Mouse (Mus musculus): ENCODE results near the gene Olfr814. TPM values are rescaled to one million over a fixed set of nuclear protein-coding genes. Genes with fewer than 3 reads are reported as not detected.
"Not testable (repeated sequence)": the region's sequence is repeated elsewhere in the genome, so short reads cannot be mapped to it uniquely, and the experiment has no call there.

The Olfr814 gene
- polyA plus RNA-seq (2015; fragmentation: Nextera tagmentation; extraction: Ambion mirVana) = not detected in 2 replicates

DNA sequence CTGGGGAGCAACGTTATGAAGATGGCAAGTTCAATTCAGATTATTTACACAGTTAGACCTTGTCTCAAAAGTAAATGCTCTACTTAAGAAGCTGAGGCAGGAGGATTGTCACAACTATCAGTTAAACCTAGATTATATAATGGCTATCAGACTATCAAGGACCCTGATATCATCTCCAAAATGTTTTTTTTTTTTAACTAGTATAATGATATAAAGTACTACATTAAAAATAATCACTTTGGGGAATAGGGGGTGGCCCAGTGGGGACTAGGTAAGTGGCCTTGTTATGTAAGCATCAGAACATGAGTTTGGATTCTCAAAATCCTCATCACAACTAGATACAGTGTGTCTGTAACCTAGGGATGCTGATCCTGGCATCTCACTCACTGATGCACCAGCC, at the start of gene Olfr814:
Olfr814 (minus strand) TSS at position 101 of the 400 bp plus-strand sequence.
- H3K27me3 ChIP-seq; H3K9ac ChIP-seq; H3K9me3 ChIP-seq; H3K27ac ChIP-seq; H3K36me3 ChIP-seq; H3K4me1 ChIP-seq; H3K4me2 ChIP-seq; H3K4me3 ChIP-seq; ATAC-seq (ENCODE audit: insufficient number of reproducible peaks, insufficient read depth, low FRiP score, low TSS enrichment, low read depth): not testable (repeated sequence)
- WGBS = 67% methylated on average over 1 of the region's 1 CpGs

- Histone ChIP-seq H3K27me3 (no peaks in the 10 kb centered on the region), H3K36me3 (no peaks in the 10 kb centered on the region), H3K4me3 (no peak within 1 kb of the TSS), H3K27ac (no peak within 1 kb of the TSS), H3K4me1 (no peaks in the 10 kb centered on the region), H3K9me3 (no peaks in the 10 kb centered on the region), H3K9ac (no peak within 1 kb of the TSS), H3K4me2 (no peak within 1 kb of the TSS)
- no peak for ATAC-seq (ENCODE audit: insufficient number of reproducible peaks, insufficient read depth, low FRiP score, low TSS enrichment, low read depth)
- 70% methylated on average over 1 of the region's 1 CpGs for WGBS
Measured at GRCm38 (mm10) chr10:129915497-129915896, 35.8 kb upstream of the Olfr814 start, which contains the start of gene Olfr816. TSS of gene Olfr816 (minus strand) at chr10:129915597.

GRCm38 (mm10) chr10:129905767-129906166, 26.1 kb upstream of the Olfr814 start, which contains the start of gene Olfr815:
TSS of gene Olfr815 (minus strand) at chr10:129905867.
- WGBS = 59% methylated on average over 1 of the region's 1 CpGs
- not testable (repeated sequence) for ATAC-seq (ENCODE audit: insufficient number of reproducible peaks, insufficient read depth, low FRiP score, low TSS enrichment, low read depth); H3K4me1 ChIP-seq; H3K27me3 ChIP-seq; H3K9ac ChIP-seq; H3K9me3 ChIP-seq; H3K27ac ChIP-seq; H3K4me2 ChIP-seq; H3K4me3 ChIP-seq; H3K36me3 ChIP-seq

- ATAC-seq (ENCODE audit: insufficient number of reproducible peaks, insufficient read depth, low FRiP score, low TSS enrichment, low read depth) = no peak
- Histone ChIP-seq H3K9ac (no peak overlapping the region), H3K27me3 (no peaks in the 10 kb centered on the region), H3K36me3 (no peaks in the 10 kb centered on the region), H3K4me3 (no peak overlapping the region), H3K4me1 (no peaks in the 10 kb centered on the region), H3K27ac (no peak overlapping the region), H3K4me2 (no peak overlapping the region), H3K9me3 (no peaks in the 10 kb centered on the region)
- WGBS = 91% methylated on average over 7 of the region's 7 CpGs
Measured at GRCm38 (mm10) chr10:129885934-129886333, 6.3 kb upstream of the Olfr814 start.

DNA sequence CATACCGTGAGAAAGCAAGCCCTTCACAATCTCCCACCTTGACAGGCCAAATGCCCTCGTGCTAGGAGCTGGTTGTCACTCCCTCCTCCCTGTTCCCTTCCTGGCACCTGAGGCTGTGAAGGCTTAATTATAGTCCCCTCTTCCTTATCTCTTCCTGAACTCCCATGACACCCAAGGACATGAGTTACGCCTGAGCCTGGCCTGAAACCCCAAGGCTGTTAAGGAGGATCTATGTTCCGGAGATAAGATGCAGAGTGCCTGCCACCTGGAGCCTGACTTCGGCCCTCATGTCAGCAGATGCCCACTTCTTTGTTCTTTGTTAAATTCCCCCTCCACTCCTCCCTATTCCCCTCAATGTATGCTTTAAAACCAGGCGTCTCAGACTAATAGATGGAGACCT, 5.8 kb upstream of the Olfr814 start:
- 84% methylated on average over 6 of the region's 6 CpGs for WGBS

GRCm38 (mm10) chr10:129855067-129855466, 24.6 kb downstream of the Olfr814 start, which contains the start of gene Olfr813:
TSS of gene Olfr813 (plus strand) at chr10:129855367.
- Histone ChIP-seq H3K27me3 (no peaks in the 10 kb centered on the region), H3K4me1 (no peaks in the 10 kb centered on the region), H3K36me3 (no peaks in the 10 kb centered on the region), H3K9ac (no peak within 1 kb of the TSS), H3K9me3 (no peaks in the 10 kb centered on the region), H3K27ac (no peak within 1 kb of the TSS), H3K4me2 (no peak within 1 kb of the TSS), H3K4me3 (no peak within 1 kb of the TSS)
- no peak for ATAC-seq (ENCODE audit: insufficient number of reproducible peaks, insufficient read depth, low FRiP score, low TSS enrichment, low read depth)

More for the DNA sequence above, 5.8 kb upstream of the Olfr814 start:
- not testable (repeated sequence) for H3K27ac ChIP-seq; H3K4me2 ChIP-seq; H3K9me3 ChIP-seq; H3K9ac ChIP-seq; ATAC-seq (ENCODE audit: insufficient number of reproducible peaks, insufficient read depth, low FRiP score, low TSS enrichment, low read depth); H3K36me3 ChIP-seq; H3K27me3 ChIP-seq; H3K4me3 ChIP-seq; H3K4me1 ChIP-seq

DNA sequence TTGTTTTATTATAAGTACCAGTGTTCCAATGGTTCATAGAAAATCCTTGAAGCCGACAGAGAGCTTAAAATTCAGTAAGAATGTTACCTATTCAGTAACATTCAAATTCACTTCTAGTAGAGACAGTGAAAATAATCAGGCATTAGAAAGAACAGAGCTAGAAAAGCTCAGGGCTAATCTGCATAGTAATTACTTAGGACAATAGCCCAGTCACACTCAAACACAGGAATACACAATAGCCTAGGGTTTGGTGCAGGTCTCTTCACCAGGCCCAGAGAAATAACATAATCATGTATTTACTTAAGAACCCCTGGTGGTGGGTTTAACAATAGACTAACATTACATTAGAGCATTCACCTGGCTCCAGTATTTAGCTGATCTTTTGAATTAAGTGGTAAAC, 32.3 kb downstream of the Olfr814 start:
- no peak for ATAC-seq (ENCODE audit: insufficient number of reproducible peaks, insufficient read depth, low FRiP score, low TSS enrichment, low read depth)
- WGBS = 76% methylated on average over 1 of the region's 1 CpGs
- no peaks in the 10 kb centered on the region for H3K9me3 ChIP-seq
- no peaks in the 10 kb centered on the region for H3K4me1 ChIP-seq
- H3K4me2 ChIP-seq = no peak overlapping the region
- no peak overlapping the region for H3K9ac ChIP-seq
- no peaks in the 10 kb centered on the region for H3K27me3 ChIP-seq
- H3K27ac ChIP-seq = no peak overlapping the region
- H3K4me3 ChIP-seq = no peak overlapping the region
- no peaks in the 10 kb centered on the region for H3K36me3 ChIP-seq

DNA sequence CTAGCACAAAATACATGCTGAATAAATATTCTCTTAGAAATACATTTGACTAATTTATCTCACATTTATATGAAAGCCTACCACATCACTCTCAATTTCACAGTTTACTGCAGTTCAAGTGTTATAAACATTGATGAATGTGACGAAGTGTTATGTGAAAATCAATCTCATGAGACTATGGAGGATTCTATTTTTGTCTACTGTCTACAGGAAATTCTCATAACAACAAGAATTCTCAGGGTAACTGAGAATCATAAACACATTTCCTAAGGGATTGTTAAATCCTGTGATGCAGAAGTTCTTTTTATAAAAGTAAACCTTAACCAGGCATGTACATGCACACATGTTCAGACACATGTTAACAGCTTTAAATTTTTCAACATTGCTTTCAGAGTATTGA, 33.7 kb downstream of the Olfr814 start, which contains the start of gene Olfr812:
Olfr812 (minus strand) TSS at position 101 of the 400 bp plus-strand sequence.
- ATAC-seq (ENCODE audit: insufficient number of reproducible peaks, insufficient read depth, low FRiP score, low TSS enrichment, low read depth) = no peak
- no peak within 1 kb of the TSS for H3K9ac ChIP-seq
- H3K4me3 ChIP-seq = no peak within 1 kb of the TSS
- 63% methylated on average over 1 of the region's 1 CpGs for WGBS
- no peaks in the 10 kb centered on the region for H3K36me3 ChIP-seq
- no peaks in the 10 kb centered on the region for H3K9me3 ChIP-seq
- no peaks in the 10 kb centered on the region for H3K27me3 ChIP-seq
- no peaks in the 10 kb centered on the region for H3K4me1 ChIP-seq
- no peak within 1 kb of the TSS for H3K4me2 ChIP-seq
- H3K27ac ChIP-seq = no peak within 1 kb of the TSS

Other genes with a start within 250 kb of the Olfr814 start
- gene Olfr799, start 242.4 kb downstream of the Olfr814 start, polyA plus RNA-seq (2015; fragmentation: Nextera tagmentation; extraction: Ambion mirVana) = not detected in 2 replicates
- not detected in 2 replicates for gene Olfr800, start 222.2 kb downstream of the Olfr814 start, polyA plus RNA-seq (2015; fragmentation: Nextera tagmentation; extraction: Ambion mirVana)
- not detected in 2 replicates for gene Olfr801, start 206.0 kb downstream of the Olfr814 start, polyA plus RNA-seq (2015; fragmentation: Nextera tagmentation; extraction: Ambion mirVana)
- gene Olfr802, start 191.7 kb downstream of the Olfr814 start, polyA plus RNA-seq (2015; fragmentation: Nextera tagmentation; extraction: Ambion mirVana) = not detected in 2 replicates
- not detected in 2 replicates for gene Olfr803, start 185.6 kb downstream of the Olfr814 start, polyA plus RNA-seq (2015; fragmentation: Nextera tagmentation; extraction: Ambion mirVana)
- not detected in 2 replicates for gene Olfr804, start 176.6 kb downstream of the Olfr814 start, polyA plus RNA-seq (2015; fragmentation: Nextera tagmentation; extraction: Ambion mirVana)
- gene Olfr805, start 150.5 kb downstream of the Olfr814 start, polyA plus RNA-seq (2015; fragmentation: Nextera tagmentation; extraction: Ambion mirVana) = not detected in 2 replicates
- gene Olfr806, start 137.9 kb downstream of the Olfr814 start, polyA plus RNA-seq (2015; fragmentation: Nextera tagmentation; extraction: Ambion mirVana) = not detected in 2 replicates
- gene Olfr807, start 122.1 kb downstream of the Olfr814 start, polyA plus RNA-seq (2015; fragmentation: Nextera tagmentation; extraction: Ambion mirVana) = not detected in 2 replicates
- not detected in 2 replicates for gene Olfr808, start 114.4 kb downstream of the Olfr814 start, polyA plus RNA-seq (2015; fragmentation: Nextera tagmentation; extraction: Ambion mirVana)
- not detected in 2 replicates for gene Olfr809, start 105.2 kb downstream of the Olfr814 start, polyA plus RNA-seq (2015; fragmentation: Nextera tagmentation; extraction: Ambion mirVana)
- gene Olfr810, start 84.9 kb downstream of the Olfr814 start, polyA plus RNA-seq (2015; fragmentation: Nextera tagmentation; extraction: Ambion mirVana) = 0.06 TPM in 1 of 2 replicates, not detected in the other
- not detected in 2 replicates for gene Olfr811, start 75.5 kb downstream of the Olfr814 start, polyA plus RNA-seq (2015; fragmentation: Nextera tagmentation; extraction: Ambion mirVana)
- gene Olfr812, start 33.8 kb downstream of the Olfr814 start, polyA plus RNA-seq (2015; fragmentation: Nextera tagmentation; extraction: Ambion mirVana) = not detected in 2 replicates
- gene Olfr813, start 24.5 kb downstream of the Olfr814 start, polyA plus RNA-seq (2015; fragmentation: Nextera tagmentation; extraction: Ambion mirVana) = 0.18 TPM in 1 of 2 replicates, not detected in the other
- gene Olfr815, start 26.0 kb upstream of the Olfr814 start, polyA plus RNA-seq (2015; fragmentation: Nextera tagmentation; extraction: Ambion mirVana) = not detected in 2 replicates
- gene Olfr816, start 35.7 kb upstream of the Olfr814 start, polyA plus RNA-seq (2015; fragmentation: Nextera tagmentation; extraction: Ambion mirVana) = not detected in 2 replicates
- gene Olfr818, start 69.2 kb upstream of the Olfr814 start, polyA plus RNA-seq (2015; fragmentation: Nextera tagmentation; extraction: Ambion mirVana) = not detected in 2 replicates
- gene Olfr819, start 87.4 kb upstream of the Olfr814 start, polyA plus RNA-seq (2015; fragmentation: Nextera tagmentation; extraction: Ambion mirVana) = not detected in 2 replicates
- gene Olfr247, start 96.3 kb upstream of the Olfr814 start, polyA plus RNA-seq (2015; fragmentation: Nextera tagmentation; extraction: Ambion mirVana) = not detected in 2 replicates
- not detected in 2 replicates for gene Gm10310, start 105.2 kb upstream of the Olfr814 start, polyA plus RNA-seq (2015; fragmentation: Nextera tagmentation; extraction: Ambion mirVana)
- not detected in 2 replicates for gene Olfr820, start 132.8 kb upstream of the Olfr814 start, polyA plus RNA-seq (2015; fragmentation: Nextera tagmentation; extraction: Ambion mirVana)
- gene Olfr821, start 150.5 kb upstream of the Olfr814 start, polyA plus RNA-seq (2015; fragmentation: Nextera tagmentation; extraction: Ambion mirVana) = not detected in 2 replicates
- not detected in 2 replicates for gene Olfr822, start 191.4 kb upstream of the Olfr814 start, polyA plus RNA-seq (2015; fragmentation: Nextera tagmentation; extraction: Ambion mirVana)
- not detected in 2 replicates for gene Olfr823, start 235.5 kb upstream of the Olfr814 start, polyA plus RNA-seq (2015; fragmentation: Nextera tagmentation; extraction: Ambion mirVana)

All from embryonic facial prominence, embryonic 13.5 days (tissue).